Mouse (Mus musculus): Measurements from ENCODE around the gene Ly75. TPM values are rescaled to one million over a fixed set of nuclear protein-coding genes. Genes with fewer than 3 reads are reported as not detected.

Ly75 gene
- polyA plus RNA-seq, 1 experiment from 2014 or later: 1.2 TPM

- no peak overlapping the region for H3K27ac ChIP-seq
- no peak overlapping the region for H3K9ac ChIP-seq
- no peaks in the 10 kb centered on the region; the same call in 1 of the 2 replicates for H3K36me3 ChIP-seq (replicated peaks)
- WGBS: 96% methylated on average over 2 of the region's 2 CpGs
- no peak for ATAC-seq (ENCODE audit: low FRiP score)
- H3K4me2 ChIP-seq: no peak overlapping the region
- H3K27me3 ChIP-seq: no peaks in the 10 kb centered on the region
- H3K9me3 ChIP-seq: no peaks in the 10 kb centered on the region
- H3K4me1 ChIP-seq: no peaks in the 10 kb centered on the region
- H3K4me3 ChIP-seq (replicated peaks): no peak overlapping the region
These were observed 15.9 kb downstream of the Ly75 start for GRCm38 (mm10) chr2:60367204-60367603.

- no peaks in the 10 kb centered on the region for H3K27me3 ChIP-seq
- no peak for ATAC-seq (ENCODE audit: low FRiP score)
- 82% methylated on average over 5 of the region's 5 CpGs for WGBS
These were observed 17.1 kb downstream of the Ly75 start for GRCm38 (mm10) chr2:60365820-60366610.

GRCm38 (mm10) chr2:60365138-60365775 lies 17.8 kb downstream of the Ly75 start:
- Histone ChIP-seq H3K9ac (no peak overlapping the region), H3K27me3 (no peaks in the 10 kb centered on the region), H3K27ac (no peak overlapping the region), H3K36me3 (replicated peaks) (no peaks in the 10 kb centered on the region; the same call in 1 of the 2 replicates), H3K9me3 (no peaks in the 10 kb centered on the region), H3K4me3 (replicated peaks) (no peak overlapping the region), H3K4me1 (no peaks in the 10 kb centered on the region), H3K4me2 (no peak overlapping the region)
- WGBS: 87% methylated on average over 7 of the region's 7 CpGs
- ATAC-seq (ENCODE audit: low FRiP score): no peak

More at GRCm38 (mm10) chr2:60365820-60366610, 17.1 kb downstream of the Ly75 start:
- Histone ChIP-seq H3K9ac (no peak overlapping the region), H3K9me3 (no peaks in the 10 kb centered on the region), H3K36me3 (replicated peaks) (no peaks in the 10 kb centered on the region; the same call in 1 of the 2 replicates), H3K27ac (no peak overlapping the region), H3K4me3 (replicated peaks) (no peak overlapping the region), H3K4me1 (no peaks in the 10 kb centered on the region), H3K4me2 (no peak overlapping the region)

GRCm38 (mm10) chr2:60362146-60362545 lies 21.0 kb downstream of the Ly75 start:
- ATAC-seq (ENCODE audit: low FRiP score): no peak
- no peak overlapping the region for H3K27ac ChIP-seq
- no peaks in the 10 kb centered on the region for H3K27me3 ChIP-seq
- H3K9me3 ChIP-seq: no peaks in the 10 kb centered on the region
- H3K9ac ChIP-seq: no peak overlapping the region
- H3K4me3 ChIP-seq (replicated peaks): no peak overlapping the region
- H3K4me2 ChIP-seq: no peak overlapping the region
- no peaks in the 10 kb centered on the region for H3K4me1 ChIP-seq
- no peaks in the 10 kb centered on the region for H3K36me3 ChIP-seq (replicated peaks)
- 87% methylated on average over 6 of the region's 6 CpGs for WGBS

- Histone ChIP-seq H3K27ac (no peak overlapping the region), H3K4me1 (peaks cover 5% of the 10 kb centered on the region), H3K4me2 (no peak overlapping the region), H3K4me3 (replicated peaks) (no peak overlapping the region), H3K9ac (no peak overlapping the region), H3K27me3 (no peaks in the 10 kb centered on the region), H3K9me3 (no peaks in the 10 kb centered on the region), H3K36me3 (replicated peaks) (no peaks in the 10 kb centered on the region)
- 98% methylated on average over 3 of the region's 3 CpGs for WGBS
- no peak for ATAC-seq (ENCODE audit: low FRiP score)
These were observed 23.3 kb downstream of the Ly75 start for GRCm38 (mm10) chr2:60359796-60360195.

- ATAC-seq (ENCODE audit: low FRiP score): no peak
- Histone ChIP-seq H3K27ac (no peak overlapping the region), H3K4me3 (replicated peaks) (no peak overlapping the region), H3K9ac (no peak overlapping the region), H3K4me1 (peaks cover 8% of the 10 kb centered on the region), H3K27me3 (0 out of 2 replicates have a peak, but pooled peaks cover 3% of the 10 kb centered on the region), H3K36me3 (replicated peaks) (no peaks in the 10 kb centered on the region), H3K4me2 (no peak overlapping the region), H3K9me3 (no peaks in the 10 kb centered on the region)
- WGBS: 27% methylated on average over 3 of the region's 3 CpGs
These were observed 27.8 kb downstream of the Ly75 start for GRCm38 (mm10) chr2:60355388-60355683.

GRCm38 (mm10) chr2:60354541-60355387 lies 28.3 kb downstream of the Ly75 start:
- Histone ChIP-seq H3K9me3 (no peaks in the 10 kb centered on the region), H3K9ac (no peak overlapping the region), H3K27me3 (peaks cover 4% of the 10 kb centered on the region), H3K4me1 (peaks cover 8% of the 10 kb centered on the region), H3K36me3 (replicated peaks) (no peaks in the 10 kb centered on the region), H3K4me2 (no peak overlapping the region), H3K27ac (no peak overlapping the region), H3K4me3 (replicated peaks) (no peak overlapping the region)
- WGBS: 61% methylated on average over 18 of the region's 18 CpGs
- no peak for ATAC-seq (ENCODE audit: low FRiP score)

GRCm38 (mm10) chr2:60352296-60352695 lies 30.8 kb downstream of the Ly75 start:
- no peak for ATAC-seq (ENCODE audit: low FRiP score)
- no peak overlapping the region for H3K9ac ChIP-seq
- peaks cover 26% of the 10 kb centered on the region for H3K27me3 ChIP-seq
- no peaks in the 10 kb centered on the region for H3K9me3 ChIP-seq
- H3K4me3 ChIP-seq (replicated peaks): no peak overlapping the region
- H3K4me1 ChIP-seq: peaks cover 8% of the 10 kb centered on the region
- H3K27ac ChIP-seq: no peak overlapping the region
- H3K36me3 ChIP-seq (replicated peaks): no peaks in the 10 kb centered on the region
- H3K4me2 ChIP-seq: no peak overlapping the region
- WGBS: 93% methylated on average over 5 of the region's 5 CpGs

- Histone ChIP-seq H3K27ac (no peak overlapping the region), H3K9ac (no peak overlapping the region), H3K4me3 (replicated peaks) (no peak overlapping the region), H3K4me2 (no peak overlapping the region), H3K27me3 (peaks cover 27% of the 10 kb centered on the region), H3K9me3 (no peaks in the 10 kb centered on the region), H3K36me3 (replicated peaks) (no peaks in the 10 kb centered on the region), H3K4me1 (peaks cover 8% of the 10 kb centered on the region)
- ATAC-seq (ENCODE audit: low FRiP score): no peak
- WGBS: 87% methylated on average over 8 of the region's 8 CpGs
These were observed 31.3 kb downstream of the Ly75 start for GRCm38 (mm10) chr2:60351781-60352180.

GRCm38 (mm10) chr2:60347875-60348274 lies 35.2 kb downstream of the Ly75 start:
- H3K27me3 ChIP-seq: peaks cover 44% of the 10 kb centered on the region
- peaks cover 4% of the 10 kb centered on the region; the same call in 1 of the 2 replicates for H3K4me1 ChIP-seq
- H3K9ac ChIP-seq: no peak overlapping the region
- no peak overlapping the region for H3K27ac ChIP-seq
- H3K36me3 ChIP-seq (replicated peaks): no peaks in the 10 kb centered on the region
- H3K9me3 ChIP-seq: no peaks in the 10 kb centered on the region
- H3K4me3 ChIP-seq (replicated peaks): no peak overlapping the region
- H3K4me2 ChIP-seq: no peak overlapping the region
- ATAC-seq (ENCODE audit: low FRiP score): no peak
- WGBS: 90% methylated on average over 7 of the region's 7 CpGs

GRCm38 (mm10) chr2:60346531-60346930 lies 36.6 kb downstream of the Ly75 start:
- no peak for ATAC-seq (ENCODE audit: low FRiP score)
- no peak overlapping the region for H3K9ac ChIP-seq
- peaks cover 4% of the 10 kb centered on the region; the same call in 1 of the 2 replicates for H3K4me1 ChIP-seq
- H3K36me3 ChIP-seq (replicated peaks): no peaks in the 10 kb centered on the region
- H3K9me3 ChIP-seq: no peaks in the 10 kb centered on the region
- H3K4me2 ChIP-seq: no peak overlapping the region
- H3K27ac ChIP-seq: no peak overlapping the region
- 63% methylated on average over 8 of the region's 8 CpGs for WGBS
- H3K27me3 ChIP-seq: peaks cover 47% of the 10 kb centered on the region
- H3K4me3 ChIP-seq (replicated peaks): no peak overlapping the region

- 61% methylated on average over 7 of the region's 7 CpGs for WGBS
- Histone ChIP-seq H3K9ac (no peak overlapping the region), H3K9me3 (no peaks in the 10 kb centered on the region), H3K36me3 (replicated peaks) (no peaks in the 10 kb centered on the region), H3K4me2 (no peak overlapping the region), H3K27me3 (peaks cover 54% of the 10 kb centered on the region), H3K4me3 (replicated peaks) (no peak overlapping the region), H3K27ac (no peak overlapping the region), H3K4me1 (peaks cover 4% of the 10 kb centered on the region; the same call in 1 of the 2 replicates)
- ATAC-seq (ENCODE audit: low FRiP score): no peak
These were observed 37.4 kb downstream of the Ly75 start for GRCm38 (mm10) chr2:60345717-60346116.
